Mouse (Mus musculus): ENCODE data around the gene Ncstn.

Gene Ncstn

GRCm38 (mm10) chr1:172026201-172026901 lies 56.2 kb downstream of the Ncstn start:
- DNase-seq, result peak; percentile 32

DNA sequence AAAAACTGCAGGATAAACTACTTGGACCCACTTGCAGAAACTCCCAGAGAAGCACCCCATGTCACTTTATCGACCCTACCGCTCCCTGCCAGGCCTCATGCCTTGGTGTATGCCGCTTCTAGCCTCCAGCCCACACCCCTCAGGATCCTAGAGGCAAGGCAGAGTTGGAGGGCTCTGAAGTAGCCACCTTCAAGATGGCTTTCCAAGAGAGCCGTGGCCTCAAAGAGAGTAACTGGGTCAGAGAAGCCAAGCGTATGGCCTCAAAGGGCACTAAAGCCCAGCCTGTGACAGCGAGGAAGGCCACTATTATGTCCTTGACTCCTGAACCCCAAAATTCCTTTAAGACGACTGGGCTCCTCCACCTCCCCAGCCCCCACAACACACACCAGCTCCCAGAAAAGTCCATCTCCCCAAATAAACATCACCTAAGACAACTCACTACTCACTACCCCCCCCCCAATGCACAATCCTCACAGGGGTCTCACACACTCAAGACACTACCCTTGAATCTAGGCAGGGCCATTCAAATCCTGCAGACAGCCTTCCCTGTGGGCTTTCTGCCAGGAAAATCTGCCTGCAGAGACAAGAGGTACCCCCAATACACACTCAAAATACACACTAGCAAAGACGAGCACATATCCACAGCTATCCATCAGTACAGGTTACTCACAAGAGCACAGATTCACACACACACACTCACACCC lies 57.2 kb downstream of the Ncstn start:
- DNase-seq, result no peak

- no peak for DNase-seq
These were observed 58.3 kb downstream of the Ncstn start for GRCm38 (mm10) chr1:172024140-172024895.

DNA sequence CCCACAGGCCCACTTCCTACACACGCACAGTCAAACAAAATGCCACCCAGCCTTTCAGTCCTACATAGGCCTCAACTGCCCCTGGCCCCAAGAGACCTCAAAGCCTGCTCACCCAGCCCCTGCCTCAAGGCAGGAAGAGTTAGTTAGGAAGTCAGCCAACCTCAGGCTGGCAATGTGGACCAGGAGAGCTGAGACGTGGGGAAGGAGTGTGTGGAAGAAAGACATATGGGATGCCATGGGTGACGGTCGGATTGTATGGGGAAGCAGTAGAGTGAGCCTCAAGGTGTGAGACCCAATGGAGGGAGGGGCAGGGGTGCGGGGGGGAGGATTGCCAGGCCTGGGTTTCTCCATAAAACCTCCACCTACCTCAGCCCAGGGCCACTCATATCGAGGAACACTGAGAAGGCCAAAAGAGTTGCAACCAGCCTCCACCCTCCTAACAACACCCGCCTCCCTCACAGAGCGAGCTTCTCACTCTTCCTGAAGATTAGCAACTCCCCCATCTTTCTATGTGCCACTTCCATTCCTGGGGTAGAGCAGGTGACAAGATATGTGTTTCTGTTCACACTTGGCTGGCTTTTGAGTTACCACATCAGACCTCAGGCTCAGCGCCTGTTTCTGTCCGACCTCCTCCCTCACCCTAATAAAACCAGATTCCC lies 62.6 kb downstream of the Ncstn start:
- DNase-seq, result no peak

GRCm38 (mm10) chr1:172019339-172019738 lies 63.3 kb downstream of the Ncstn start:
- no peak for DNase-seq

GRCm38 (mm10) chr1:172018336-172019311 lies 64.0 kb downstream of the Ncstn start:
- DNase-seq, result no peak

GRCm38 (mm10) chr1:172017517-172018070 lies 65.0 kb downstream of the Ncstn start:
- DNase-seq, result no peak

DNA sequence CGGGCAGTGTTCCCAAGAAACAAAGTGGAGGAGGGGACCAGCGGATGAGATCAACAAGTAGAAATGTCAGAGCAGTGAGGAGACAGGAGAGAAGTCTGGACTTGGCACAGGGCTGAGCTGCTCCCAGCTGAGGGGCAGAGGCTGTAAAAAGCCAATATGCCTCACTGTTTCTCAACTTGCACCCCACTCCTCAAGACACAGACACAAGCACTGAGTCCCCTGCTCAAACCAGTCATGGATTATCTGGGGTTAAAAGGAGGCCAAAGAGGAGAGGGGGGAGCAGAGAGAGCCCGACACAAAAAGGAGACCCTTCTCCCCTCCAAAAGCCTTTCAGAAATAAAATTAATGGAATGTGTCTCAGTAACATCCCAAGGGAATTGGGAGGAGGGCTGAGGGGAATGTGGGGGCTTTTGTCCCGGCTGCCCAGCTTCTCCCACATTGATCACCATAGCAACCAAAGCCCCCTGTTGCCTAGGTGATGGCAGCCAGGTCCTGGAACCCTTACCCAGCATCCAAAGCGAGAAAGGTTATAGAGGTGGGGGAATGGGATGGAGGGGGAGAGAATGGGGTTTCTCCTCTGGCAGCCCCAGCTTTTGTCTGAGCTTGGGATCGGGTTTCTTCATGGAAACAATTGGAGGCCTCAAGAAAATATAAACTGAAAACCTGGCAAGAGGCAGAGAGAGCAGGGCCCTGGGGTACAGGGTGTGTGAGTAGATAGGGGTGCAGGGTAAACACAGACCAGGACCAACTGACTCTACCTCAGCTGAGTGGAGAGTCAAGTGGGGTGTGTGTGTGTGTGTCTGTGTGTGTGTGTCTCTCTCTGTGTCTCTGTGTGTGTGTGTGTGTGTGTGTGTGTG lies 65.7 kb downstream of the Ncstn start:
- DNase-seq, result no peak

DNA sequence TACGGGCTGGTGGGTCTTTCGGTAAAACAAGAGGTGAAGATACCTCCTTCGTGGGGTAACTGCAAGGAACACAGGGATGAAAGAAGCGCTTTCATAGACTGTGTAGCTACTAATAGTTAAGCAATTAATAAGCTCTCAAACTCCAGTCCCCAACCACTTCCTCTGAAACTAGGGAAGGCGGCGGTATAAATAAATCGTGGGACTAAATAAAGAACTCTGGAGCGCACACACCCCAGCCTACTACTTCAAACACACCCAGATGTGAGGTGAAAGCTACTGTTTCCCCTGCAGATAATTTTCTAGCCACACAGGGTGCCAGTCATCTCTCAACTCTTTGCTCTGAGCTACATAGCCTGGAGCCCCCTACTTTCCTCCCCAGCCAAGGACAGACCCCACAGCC lies 66.6 kb downstream of the Ncstn start:
- no peak for DNase-seq
